Mouse (Mus musculus) limb, embryonic 10.5 days (tissue): ENCODE data around the gene Cadm1. TPM values are rescaled to one million over a fixed set of nuclear protein-coding genes. Genes with fewer than 3 reads are reported as not detected.

ENCODE experiments used
- DNase-seq: peaks from one replicate; pipeline ENCODE4 v3.0.0-alpha.2; 2017; ENCODE audit warnings: low spot score
- H3K27ac ChIP-seq: fragments of 300-500 bp; sonication (generic); 2 replicates; pipeline ENCODE4 v1.5.1; 2016; ENCODE audit warnings: mild to moderate bottlenecking
- H3K27me3 ChIP-seq: fragments of 300-500 bp; sonication (generic); 2 replicates; pipeline ENCODE4 v1.6.1; 2016; ENCODE audit warnings: low read depth, mild to moderate bottlenecking; ENCODE audit not compliant: poor library complexity, severe bottlenecking
- H3K36me3 ChIP-seq: fragments of 300-500 bp; sonication (generic); 2 replicates; pipeline ENCODE4 v1.6.1; 2016; ENCODE audit warnings: mild to moderate bottlenecking, moderate library complexity
- H3K4me1 ChIP-seq: fragments of 300-500 bp; sonication (generic); 2 replicates; pipeline ENCODE4 v1.6.1; 2016
- H3K4me3 ChIP-seq: fragments of 300-500 bp; sonication (generic); 2 replicates; pipeline ENCODE4 v1.5.1; 2016; ENCODE audit warnings: mild to moderate bottlenecking, moderate library complexity
- H3K9me3 ChIP-seq: fragments of 300-500 bp; sonication (generic); replicated peaks from 2 replicates; pipeline ENCODE4 v1.6.1; 2016; ENCODE audit warnings: mild to moderate bottlenecking
- WGBS: fragments of 180-500 bp; shearing (Covaris S2); methylation state at CpG from one replicate; pipeline ENCODE4 v1.1.7; 2016; 5-methylcytosine and 5-hydroxymethylcytosine counted together
- polyA plus RNA-seq: library from polyadenylated mRNA; unstranded; fragments of >200 nt; fragmentation: Nextera tagmentation; extraction: Ambion mirVana; gene quantifications from 2 replicates; pipeline ENCODE4 v1.2.1, GENCODE M21; 2016

The Cadm1 gene
- polyA plus RNA-seq, 1 experiment from 2014 or later, result 49.1 TPM

GRCm38 (mm10) chr9:47619501-47620029, 89.6 kb downstream of the Cadm1 start:
- no peaks in the 10 kb centered on the region for H3K36me3 ChIP-seq

GRCm38 (mm10) chr9:47623447-47624445, 93.8 kb downstream of the Cadm1 start:
- H3K36me3 ChIP-seq, result no peaks in the 10 kb centered on the region
- H3K27me3 ChIP-seq, result no peaks in the 10 kb centered on the region
- DNase-seq, result no peak
- no peak overlapping the region for H3K4me3 ChIP-seq
- H3K4me1 ChIP-seq, result peaks cover 48% of the 10 kb centered on the region
- WGBS, result 57% methylated on average over 12 of the region's 12 CpGs
- no peaks in the 10 kb centered on the region for H3K9me3 ChIP-seq
- H3K27ac ChIP-seq, result 0 out of 2 replicates have a peak overlapping the region, but pooled peaks have one; percentile 8

More at GRCm38 (mm10) chr9:47619501-47620029, 89.6 kb downstream of the Cadm1 start:
- Histone ChIP-seq H3K27ac (no peak overlapping the region), H3K4me3 (no peak overlapping the region), H3K9me3 (no peaks in the 10 kb centered on the region), H3K27me3 (no peaks in the 10 kb centered on the region), H3K4me1 (peaks cover 47% of the 10 kb centered on the region)
- DNase-seq, result no peak
- 66% methylated on average over 8 of the region's 8 CpGs for WGBS

- 90% methylated on average over 17 of the region's 17 CpGs for WGBS
- H3K36me3 ChIP-seq, result no peaks in the 10 kb centered on the region
- no peak overlapping the region for H3K27ac ChIP-seq
- no peak overlapping the region for H3K4me3 ChIP-seq
- peaks cover 45% of the 10 kb centered on the region for H3K4me1 ChIP-seq
- H3K27me3 ChIP-seq, result no peaks in the 10 kb centered on the region
- H3K9me3 ChIP-seq, result no peaks in the 10 kb centered on the region
- no peak for DNase-seq
These were observed 94.9 kb downstream of the Cadm1 start for GRCm38 (mm10) chr9:47624565-47625520.

GRCm38 (mm10) chr9:47625621-47626210, 95.7 kb downstream of the Cadm1 start:
- Histone ChIP-seq H3K36me3 (no peaks in the 10 kb centered on the region), H3K4me3 (no peak overlapping the region), H3K27me3 (no peaks in the 10 kb centered on the region), H3K4me1 (peaks cover 43% of the 10 kb centered on the region), H3K9me3 (no peaks in the 10 kb centered on the region), H3K27ac (no peak overlapping the region)
- WGBS, result 88% methylated on average over 7 of the region's 7 CpGs
- DNase-seq, result no peak

- Histone ChIP-seq H3K4me1 (peaks cover 29% of the 10 kb centered on the region), H3K36me3 (no peaks in the 10 kb centered on the region), H3K27me3 (no peaks in the 10 kb centered on the region), H3K4me3 (no peak overlapping the region), H3K9me3 (no peaks in the 10 kb centered on the region), H3K27ac (no peak overlapping the region)
- WGBS, result 96% methylated on average over 2 of the region's 2 CpGs
- DNase-seq, result no peak
These were observed 98.0 kb downstream of the Cadm1 start for GRCm38 (mm10) chr9:47627966-47628365.

GRCm38 (mm10) chr9:47628550-47628949, 98.6 kb downstream of the Cadm1 start:
- Histone ChIP-seq H3K4me3 (no peak overlapping the region), H3K27me3 (no peaks in the 10 kb centered on the region), H3K27ac (no peak overlapping the region), H3K36me3 (no peaks in the 10 kb centered on the region), H3K9me3 (no peaks in the 10 kb centered on the region), H3K4me1 (peaks cover 23% of the 10 kb centered on the region)
- DNase-seq, result no peak
- 94% methylated on average over 1 of the region's 1 CpGs for WGBS

GRCm38 (mm10) chr9:47634695-47635094, 104.7 kb downstream of the Cadm1 start:
- 85% methylated on average over 3 of the region's 3 CpGs for WGBS
- Histone ChIP-seq H3K27ac (no peak overlapping the region), H3K27me3 (no peaks in the 10 kb centered on the region), H3K4me1 (peaks cover 11% of the 10 kb centered on the region; the same call in 1 of the 2 replicates), H3K4me3 (no peak overlapping the region), H3K9me3 (no peaks in the 10 kb centered on the region), H3K36me3 (no peaks in the 10 kb centered on the region)
- no peak for DNase-seq

- Histone ChIP-seq H3K9me3 (no peaks in the 10 kb centered on the region), H3K27me3 (no peaks in the 10 kb centered on the region), H3K27ac (no peak overlapping the region), H3K36me3 (no peaks in the 10 kb centered on the region), H3K4me1 (peaks cover 38% of the 10 kb centered on the region), H3K4me3 (no peak overlapping the region)
- no peak for DNase-seq
- 55% methylated on average over 4 of the region's 4 CpGs for WGBS
These were observed 112.7 kb downstream of the Cadm1 start for GRCm38 (mm10) chr9:47642663-47643062.

- WGBS, result 97% methylated on average over 2 of the region's 2 CpGs
- H3K9me3 ChIP-seq, result no peaks in the 10 kb centered on the region
- H3K27me3 ChIP-seq, result no peaks in the 10 kb centered on the region
- no peaks in the 10 kb centered on the region for H3K36me3 ChIP-seq
- no peak for DNase-seq
- no peak overlapping the region for H3K4me3 ChIP-seq
- H3K27ac ChIP-seq, result no peak overlapping the region
- peaks cover 32% of the 10 kb centered on the region for H3K4me1 ChIP-seq
These were observed 115.1 kb downstream of the Cadm1 start for GRCm38 (mm10) chr9:47645056-47645455.

GRCm38 (mm10) chr9:47651431-47651830, 121.5 kb downstream of the Cadm1 start:
- no peak overlapping the region for H3K4me3 ChIP-seq
- H3K4me1 ChIP-seq, result peaks cover 28% of the 10 kb centered on the region
- no peaks in the 10 kb centered on the region for H3K36me3 ChIP-seq
- WGBS, result 94% methylated on average over 11 of the region's 11 CpGs
- H3K27me3 ChIP-seq, result no peaks in the 10 kb centered on the region
- no peak for DNase-seq
- no peak overlapping the region for H3K27ac ChIP-seq
- no peaks in the 10 kb centered on the region for H3K9me3 ChIP-seq

- 92% methylated on average over 5 of the region's 5 CpGs for WGBS
- no peaks in the 10 kb centered on the region for H3K27me3 ChIP-seq
- no peak for DNase-seq
These were observed 122.2 kb downstream of the Cadm1 start for GRCm38 (mm10) chr9:47652203-47652602.

GRCm38 (mm10) chr9:47652936-47653335, 123.0 kb downstream of the Cadm1 start:
- Histone ChIP-seq H3K27me3 (no peaks in the 10 kb centered on the region), H3K9me3 (no peaks in the 10 kb centered on the region), H3K27ac (no peak overlapping the region), H3K4me3 (no peak overlapping the region), H3K4me1 (peaks cover 13% of the 10 kb centered on the region), H3K36me3 (no peaks in the 10 kb centered on the region)
- no peak for DNase-seq
- WGBS, result 91% methylated on average over 4 of the region's 4 CpGs

More at GRCm38 (mm10) chr9:47652203-47652602, 122.2 kb downstream of the Cadm1 start:
- no peaks in the 10 kb centered on the region for H3K36me3 ChIP-seq
- H3K27ac ChIP-seq, result no peak overlapping the region
- no peaks in the 10 kb centered on the region for H3K9me3 ChIP-seq
- H3K4me1 ChIP-seq, result peaks cover 20% of the 10 kb centered on the region
- H3K4me3 ChIP-seq, result no peak overlapping the region
